Comparison of ENCODE assay signal across 25 mouse cellular contexts in genomic region chr10:92791531-92791900, GRCm38 (mm10).
DNase-seq lines count a peak whose midpoint lies in the region; ATAC-seq lines count a peak whose summit lies in the region.
"Had no signal": no experiment of that assay in that cellular context is flagged by ENCODE, and none has a peak within 500 bp of the region (broad histone marks: within the 10 kb centered on the region; RNA-seq: fewer than 3 reads in every experiment).

No protein-coding gene starts in this region.

- H3K4me3 ChIP-seq in neural tube, embryonic 11.5 days (ENCODE audit: low read depth, low read length): no peak overlapping the region
- H3K4me3 ChIP-seq in neural tube, embryonic 15.5 days (replicated peaks): no peak overlapping the region
- no peak overlapping the region for H3K4me3 ChIP-seq in forebrain, embryonic 16.5 days (replicated peaks; ENCODE audit: low read length)
- H3K4me3 ChIP-seq: embryonic facial prominence, embryonic 10.5 days; heart, adult 2 months; intestine, embryonic 15.5 days; kidney, embryonic 15.5 days; limb, embryonic 12.5 days; liver, embryonic 13.5 days had no signal

- no peak overlapping the region for H3K27ac ChIP-seq in neural tube, embryonic 11.5 days (ENCODE audit: low read depth, low read length)
- no peak overlapping the region for H3K27ac ChIP-seq in neural tube, embryonic 15.5 days (replicated peaks)
- no peak overlapping the region for H3K27ac ChIP-seq in forebrain, embryonic 16.5 days (ENCODE audit: low read length)
- H3K27ac ChIP-seq: embryonic facial prominence, embryonic 10.5 days; heart, adult 2 months; intestine, embryonic 15.5 days; kidney, embryonic 15.5 days; limb, embryonic 12.5 days; liver, embryonic 13.5 days had no signal

- peak; percentile 28 for DNase-seq in embryo, embryonic 10 days (ENCODE audit: low spot score)
- DNase-seq in embryo, embryonic 9.5 days (ENCODE audit: extremely low spot score): no peak
- no peak for DNase-seq in neural tube, embryonic 11.5 days (ENCODE audit: low spot score)
- DNase-seq in cerebellum, adult 9-11 months: no peak
- DNase-seq in right cerebral cortex, postnatal 36 days (ENCODE audit: low spot score in 2 of 2): no peak
- DNase-seq in gastrocnemius, postnatal 36 days: no peak
- DNase-seq: adrenal gland, postnatal 10 days; cerebellum, adult 11 months; cerebellum, postnatal 14 days; gastrocnemius, postnatal 10 days; heart, adult 2 months; kidney, postnatal 4 days; liver, embryonic 13.5 days; lung, embryonic 14.5 days; lung, postnatal 36 days; right cerebral cortex, adult 18-20 months; spleen, adult 18-20 months; thymus, postnatal 25 days had no signal

- no peaks in the 10 kb centered on the region for H3K27me3 ChIP-seq in neural tube, embryonic 11.5 days (ENCODE audit: control insufficient read depth, insufficient read depth, low read length)
- H3K27me3 ChIP-seq in neural tube, embryonic 15.5 days (replicated peaks): no peaks in the 10 kb centered on the region
- H3K27me3 ChIP-seq in forebrain, embryonic 16.5 days (replicated peaks; ENCODE audit: control insufficient read depth, insufficient read depth, low read length): no peaks in the 10 kb centered on the region
- H3K27me3 ChIP-seq: intestine, embryonic 15.5 days; kidney, embryonic 15.5 days; limb, embryonic 12.5 days; liver, embryonic 13.5 days had no signal

- H3K4me1 ChIP-seq in neural tube, embryonic 11.5 days (ENCODE audit: control insufficient read depth, insufficient read depth, low read length): no peaks in the 10 kb centered on the region; the same call in 1 of the 2 replicates
- H3K4me1 ChIP-seq in neural tube, embryonic 15.5 days: peaks cover 10% of the 10 kb centered on the region; the same call in 1 of the 2 replicates
- H3K4me1 ChIP-seq in forebrain, embryonic 16.5 days (replicated peaks; ENCODE audit: control insufficient read depth, insufficient read depth, low read length): no peaks in the 10 kb centered on the region
- H3K4me1 ChIP-seq: intestine, embryonic 15.5 days; kidney, embryonic 15.5 days; liver, embryonic 13.5 days had no signal

- no peak overlapping the region for H3K4me2 ChIP-seq in neural tube, embryonic 11.5 days (ENCODE audit: low read depth)
- no peak overlapping the region for H3K4me2 ChIP-seq in neural tube, embryonic 15.5 days
- H3K4me2 ChIP-seq in forebrain, embryonic 16.5 days (ENCODE audit: low read length): no peak overlapping the region
- H3K4me2 ChIP-seq: intestine, embryonic 15.5 days; kidney, embryonic 15.5 days; limb, embryonic 12.5 days; liver, embryonic 13.5 days; lung, embryonic 14.5 days had no signal

- no peak overlapping the region for H3K9ac ChIP-seq in neural tube, embryonic 11.5 days (ENCODE audit: low read length)
- no peak overlapping the region for H3K9ac ChIP-seq in neural tube, embryonic 15.5 days (replicated peaks)
- H3K9ac ChIP-seq in forebrain, embryonic 16.5 days (replicated peaks; ENCODE audit: low read depth, low read length): no peak overlapping the region
- H3K9ac ChIP-seq: intestine, embryonic 15.5 days; kidney, embryonic 15.5 days; limb, embryonic 12.5 days; liver, embryonic 13.5 days; lung, embryonic 14.5 days had no signal

- WGBS in neural tube, embryonic 11.5 days: 42% methylated on average over 9 of the region's 9 CpGs
- 9% methylated on average over 9 of the region's 9 CpGs for WGBS in neural tube, embryonic 15.5 days
- WGBS in forebrain, embryonic 16.5 days: 11% methylated on average over 9 of the region's 9 CpGs

- H3K36me3 ChIP-seq in neural tube, embryonic 11.5 days (ENCODE audit: control insufficient read depth, insufficient read depth, low read length): no peaks in the 10 kb centered on the region
- H3K36me3 ChIP-seq in neural tube, embryonic 15.5 days: no peaks in the 10 kb centered on the region
- no peaks in the 10 kb centered on the region for H3K36me3 ChIP-seq in forebrain, embryonic 16.5 days (ENCODE audit: control insufficient read depth, insufficient read depth)
- H3K36me3 ChIP-seq: embryonic facial prominence, embryonic 10.5 days; G1E; intestine, embryonic 15.5 days; kidney, embryonic 15.5 days; limb, embryonic 12.5 days; liver, embryonic 13.5 days had no signal

- ATAC-seq in neural tube, embryonic 11.5 days (ENCODE audit: insufficient read depth, low FRiP score, low TSS enrichment): peak; percentile 72
- no peak for ATAC-seq in neural tube, embryonic 15.5 days (ENCODE audit: low FRiP score)
- peak; percentile 79 for ATAC-seq in forebrain, embryonic 16.5 days
- ATAC-seq: intestine, embryonic 15.5 days had no signal

- intact Hi-C loops in gastrocnemius, postnatal 36 days (cut with DNase I): no loop called here

- H3K9me3 ChIP-seq in neural tube, embryonic 11.5 days (ENCODE audit: control insufficient read depth, low read length): no peaks in the 10 kb centered on the region
- H3K9me3 ChIP-seq in neural tube, embryonic 15.5 days (replicated peaks): no peaks in the 10 kb centered on the region
- no peaks in the 10 kb centered on the region for H3K9me3 ChIP-seq in forebrain, embryonic 16.5 days (ENCODE audit: control insufficient read depth, low read length)
- H3K9me3 ChIP-seq: embryonic facial prominence, embryonic 10.5 days; G1E; intestine, embryonic 15.5 days; kidney, embryonic 15.5 days; limb, embryonic 12.5 days; liver, embryonic 13.5 days had no signal
